Mouse (Mus musculus): Measurements from ENCODE around the gene 1810009A15Rik.

DNA sequence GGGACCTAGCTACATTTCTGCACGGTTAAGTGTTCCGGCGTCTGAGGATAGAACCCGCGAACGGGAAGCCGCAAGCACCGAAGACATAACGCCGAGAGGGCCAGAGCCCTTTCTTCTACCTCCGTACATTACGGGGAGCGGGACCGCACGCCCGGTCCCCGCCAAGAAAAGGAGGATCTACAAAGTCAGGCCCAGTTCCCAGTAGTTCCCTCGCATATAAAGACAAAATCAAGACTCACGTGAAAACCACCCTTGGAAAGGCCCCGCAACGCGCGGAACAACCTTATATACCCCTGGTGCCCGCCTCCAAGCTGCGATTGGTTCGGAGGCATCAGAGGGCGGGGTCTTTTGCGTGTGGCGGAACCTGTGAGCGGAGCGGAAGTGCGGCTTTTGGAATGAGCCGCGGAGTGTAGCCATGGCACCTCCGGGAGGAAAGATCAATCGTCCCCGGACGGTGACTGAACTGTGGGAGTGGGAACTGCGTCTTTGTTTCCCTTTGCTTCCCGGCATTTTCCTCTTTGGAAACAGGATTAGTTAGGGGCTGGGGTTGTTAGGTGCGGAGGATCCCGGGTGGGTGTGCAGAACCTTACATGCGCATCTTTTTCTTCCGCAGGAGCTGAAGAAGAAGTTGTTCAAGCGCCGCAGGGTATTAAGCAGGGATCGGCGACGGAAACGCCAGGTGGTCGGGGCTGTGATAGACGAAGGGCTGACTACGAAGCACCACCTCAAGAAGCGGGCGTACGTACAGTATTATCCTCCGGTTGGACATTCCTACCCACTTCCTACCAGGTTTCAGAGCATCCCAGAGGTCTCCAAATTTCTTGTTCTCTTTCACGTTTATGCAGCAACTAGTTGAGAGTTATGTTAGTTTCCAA is at the start of gene 1810009A15Rik, which contains the start of gene Gm49416:
- no peak for TF ChIP-seq CHD2 (IDR thresholded peaks at IDR 0.05; ENCODE audit: low read depth, low read length)
- no peak for TF ChIP-seq MAFK (IDR thresholded peaks at IDR 0.05; ENCODE audit: insufficient read depth, low read depth, low read length)
- TF ChIP-seq ZC3H11A (IDR thresholded peaks at IDR 0.05; ENCODE audit: borderline replicate concordance, low read depth, low read length) = no peak

All from ES-E14 (cell line).